ENCODE assay signal across 12 mouse cellular contexts in the genomic region with DNA sequence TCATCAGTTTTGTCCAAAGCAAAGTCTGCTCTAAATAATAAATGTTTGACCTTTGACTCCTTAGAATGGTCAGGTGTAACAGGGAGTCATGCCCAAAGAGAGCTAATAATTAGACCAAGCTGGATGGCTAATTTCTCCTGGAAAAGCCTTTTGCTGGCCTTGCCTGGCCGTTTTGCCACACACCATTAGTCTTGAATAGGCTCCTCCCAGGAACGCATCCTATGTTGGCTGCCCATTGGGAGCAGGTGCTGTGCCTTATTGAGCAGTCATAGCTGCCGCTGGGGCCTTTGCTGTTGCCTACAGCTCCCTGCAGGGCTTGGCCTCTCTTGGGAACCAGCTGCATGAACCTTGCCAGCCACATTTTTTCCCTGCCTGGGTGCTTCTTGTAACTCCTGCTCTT.
DNase-seq lines count a peak whose midpoint lies in the region; ATAC-seq and TF ChIP-seq lines count a peak whose summit lies in the region.
"Had no signal": no experiment of that assay in that cellular context is flagged by ENCODE, and none has a peak within 500 bp of the region (broad histone marks: within the 10 kb centered on the region; RNA-seq: fewer than 3 reads in every experiment).

No protein-coding gene starts in this region.

- H3K9ac ChIP-seq in hindbrain, embryonic 12.5 days = no peak overlapping the region
- H3K9ac ChIP-seq in kidney, embryonic 16.5 days (replicated peaks; ENCODE audit: low read length) = no peak overlapping the region
- no peak overlapping the region for H3K9ac ChIP-seq in neural tube, embryonic 15.5 days (replicated peaks)
- no peak overlapping the region for H3K9ac ChIP-seq in stomach, postnatal 0 days (ENCODE audit: low read length)
- H3K9ac ChIP-seq: embryonic facial prominence, embryonic 13.5 days; liver, embryonic 14.5 days had no signal

- H3K36me3 ChIP-seq in hindbrain, embryonic 12.5 days = no peaks in the 10 kb centered on the region
- H3K36me3 ChIP-seq in kidney, embryonic 16.5 days (ENCODE audit: insufficient read depth, low read length) = no peaks in the 10 kb centered on the region
- no peaks in the 10 kb centered on the region for H3K36me3 ChIP-seq in neural tube, embryonic 15.5 days
- no peaks in the 10 kb centered on the region for H3K36me3 ChIP-seq in stomach, postnatal 0 days (ENCODE audit: control insufficient read depth, insufficient read depth, low read length)
- H3K36me3 ChIP-seq: embryonic facial prominence, embryonic 13.5 days; heart, embryonic 10.5 days had no signal

- peak; percentile 53 for DNase-seq in left cerebral cortex, postnatal 4 days
- DNase-seq in left cerebral cortex, postnatal 10 days (ENCODE audit: extremely low spot score in 1 of 2, low spot score in 2 of 2) = no peak
- no peak for DNase-seq in left cerebral cortex, adult 11 months (ENCODE audit: low spot score)
- no peak for DNase-seq in stomach, postnatal 0 days (ENCODE audit: low spot score)
- no peak for DNase-seq in heart, postnatal 36 days
- DNase-seq: lung, postnatal 4 days had no signal

- no peak for TF ChIP-seq EP300 in stomach, postnatal 0 days (optimal IDR thresholded peaks at IDR 0.05)

- intact Hi-C loops in left cerebral cortex, postnatal 4 days (cut with DNase I) = no loop called here
- intact Hi-C loops in left cerebral cortex, postnatal 10 days (cut with DNase I) = no loop called here
- intact Hi-C loops in heart, postnatal 36 days (cut with DNase I) = no loop called here

- H3K9me3 ChIP-seq in hindbrain, embryonic 12.5 days (replicated peaks) = no peaks in the 10 kb centered on the region
- H3K9me3 ChIP-seq in kidney, embryonic 16.5 days (ENCODE audit: low read length) = no peaks in the 10 kb centered on the region
- H3K9me3 ChIP-seq in neural tube, embryonic 15.5 days (replicated peaks) = no peaks in the 10 kb centered on the region
- no peaks in the 10 kb centered on the region for H3K9me3 ChIP-seq in stomach, postnatal 0 days (ENCODE audit: control insufficient read depth, low read length)
- H3K9me3 ChIP-seq: embryonic facial prominence, embryonic 13.5 days; heart, embryonic 10.5 days had no signal

- H3K27me3 ChIP-seq in hindbrain, embryonic 12.5 days = no peaks in the 10 kb centered on the region
- no peaks in the 10 kb centered on the region for H3K27me3 ChIP-seq in kidney, embryonic 16.5 days (ENCODE audit: insufficient read depth, low read length)
- H3K27me3 ChIP-seq in neural tube, embryonic 15.5 days (replicated peaks) = no peaks in the 10 kb centered on the region
- no peaks in the 10 kb centered on the region for H3K27me3 ChIP-seq in stomach, postnatal 0 days (ENCODE audit: control insufficient read depth, insufficient read depth, low read length)
- H3K27me3 ChIP-seq: embryonic facial prominence, embryonic 13.5 days had no signal

- H3K4me1 ChIP-seq in hindbrain, embryonic 12.5 days = no peaks in the 10 kb centered on the region
- H3K4me1 ChIP-seq in kidney, embryonic 16.5 days (ENCODE audit: insufficient read depth, low read length) = no peaks in the 10 kb centered on the region; the same call in 1 of the 2 replicates
- H3K4me1 ChIP-seq in neural tube, embryonic 15.5 days = peaks cover 5% of the 10 kb centered on the region; the same call in 1 of the 2 replicates
- H3K4me1 ChIP-seq in stomach, postnatal 0 days (replicated peaks; ENCODE audit: control insufficient read depth, insufficient read depth) = no peaks in the 10 kb centered on the region
- H3K4me1 ChIP-seq: embryonic facial prominence, embryonic 13.5 days; heart, embryonic 10.5 days had no signal

- 23% methylated on average over 3 of the region's 3 CpGs for WGBS in hindbrain, embryonic 12.5 days
- 43% methylated on average over 3 of the region's 3 CpGs for WGBS in kidney, embryonic 16.5 days
- 23% methylated on average over 3 of the region's 3 CpGs for WGBS in neural tube, embryonic 15.5 days
- 67% methylated on average over 3 of the region's 3 CpGs for WGBS in stomach, postnatal 0 days

- ATAC-seq in hindbrain, embryonic 12.5 days (ENCODE audit: low FRiP score) = peak; percentile 65
- ATAC-seq in kidney, embryonic 16.5 days (ENCODE audit: low FRiP score, low TSS enrichment) = peak; percentile 97
- ATAC-seq in neural tube, embryonic 15.5 days (ENCODE audit: low FRiP score) = 0 out of 2 replicates have a peak, but pooled peaks have one; percentile 21
- ATAC-seq in stomach, postnatal 0 days (ENCODE audit: low FRiP score, low TSS enrichment) = no peak

- 0 out of 2 replicates have a peak overlapping the region, but pooled peaks have one; percentile 18 for H3K27ac ChIP-seq in hindbrain, embryonic 12.5 days
- no peak overlapping the region for H3K27ac ChIP-seq in kidney, embryonic 16.5 days (ENCODE audit: low read length)
- no peak overlapping the region for H3K27ac ChIP-seq in neural tube, embryonic 15.5 days (replicated peaks)
- H3K27ac ChIP-seq in stomach, postnatal 0 days (replicated peaks) = no peak overlapping the region
- H3K27ac ChIP-seq: embryonic facial prominence, embryonic 13.5 days; heart, embryonic 10.5 days; liver, embryonic 14.5 days had no signal

- H3K4me3 ChIP-seq in hindbrain, embryonic 12.5 days = no peak overlapping the region
- no peak overlapping the region for H3K4me3 ChIP-seq in kidney, embryonic 16.5 days (ENCODE audit: low read length)
- H3K4me3 ChIP-seq in neural tube, embryonic 15.5 days (replicated peaks) = no peak overlapping the region
- no peak overlapping the region for H3K4me3 ChIP-seq in stomach, postnatal 0 days (ENCODE audit: low read depth, low read length)
- H3K4me3 ChIP-seq: embryonic facial prominence, embryonic 13.5 days; heart, embryonic 10.5 days had no signal

- no peak for TF ChIP-seq CTCF in stomach, postnatal 0 days (IDR thresholded peaks at IDR 0.05; ENCODE audit: low read depth)

- H3K4me2 ChIP-seq in hindbrain, embryonic 12.5 days (replicated peaks) = no peak overlapping the region
- H3K4me2 ChIP-seq in kidney, embryonic 16.5 days (replicated peaks; ENCODE audit: low read depth, low read length) = no peak overlapping the region
- H3K4me2 ChIP-seq in neural tube, embryonic 15.5 days = no peak overlapping the region
- H3K4me2 ChIP-seq in stomach, postnatal 0 days (replicated peaks; ENCODE audit: low read depth) = no peak overlapping the region
- H3K4me2 ChIP-seq: embryonic facial prominence, embryonic 13.5 days had no signal
